Mouse (Mus musculus) T-helper 2 cell (primary cell): Measurements from ENCODE around the gene Ttc23.

Source experiments
- in situ Hi-C: fragments of 300-600 bp; cut with MboI, MseI; formaldehyde crosslinking; loops from one replicate; pipeline ENCODE4 v1.15.1; 2025; ENCODE audit warnings: high pct_unique_total_duplicates

Ttc23 gene

DNA sequence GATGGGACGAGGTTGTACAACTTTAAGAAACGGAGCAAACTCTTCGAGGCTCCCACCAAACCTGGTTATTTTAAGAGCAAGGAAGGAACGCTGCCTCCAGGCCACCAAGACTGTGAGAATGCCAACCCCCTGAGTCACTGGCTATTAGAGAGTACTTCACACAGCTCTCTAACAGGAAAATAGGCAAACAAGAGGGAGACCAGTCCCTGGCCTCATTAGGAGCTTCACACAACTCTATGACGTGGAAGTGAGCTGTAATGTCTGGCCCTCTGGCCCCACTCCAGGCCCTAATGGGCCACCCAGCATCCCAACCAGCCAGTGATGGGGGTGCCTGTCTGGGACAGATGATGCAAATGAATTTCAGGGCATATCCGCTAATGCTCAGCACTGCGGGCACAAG is 94.5 kb downstream of the Ttc23 start:
- in situ Hi-C loops = no loop called here

- in situ Hi-C loops = no loop called here
Observed at GRCm38 (mm10) chr7:67747731-67748305, 100.6 kb downstream of the Ttc23 start.

GRCm38 (mm10) chr7:67749441-67750239 is 102.4 kb downstream of the Ttc23 start:
- in situ Hi-C loops = no loop called here

- in situ Hi-C loops = no loop called here
Observed at GRCm38 (mm10) chr7:67754606-67755005, 107.4 kb downstream of the Ttc23 start.

GRCm38 (mm10) chr7:67755366-67755765 is 108.2 kb downstream of the Ttc23 start:
- in situ Hi-C loops = no loop called here

DNA sequence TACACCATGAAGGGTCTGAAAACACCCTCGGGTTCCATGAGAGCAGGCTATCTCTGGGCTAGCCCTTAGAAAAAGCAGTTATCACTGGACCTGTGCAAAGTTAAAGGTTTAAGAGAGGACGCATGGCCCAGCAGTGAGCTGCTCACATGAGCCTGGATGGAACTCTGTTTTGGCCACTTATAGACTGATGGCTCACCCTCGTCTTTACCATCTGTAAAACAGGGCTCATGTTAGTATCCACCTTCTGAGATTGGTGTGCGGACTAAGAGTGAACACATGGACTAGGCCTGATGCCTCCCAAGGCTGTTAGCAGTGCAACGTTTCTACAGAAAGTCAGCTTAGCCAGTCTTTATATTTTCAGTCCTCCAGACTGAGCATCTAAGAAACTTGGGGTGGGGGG is 109.4 kb downstream of the Ttc23 start:
- in situ Hi-C loops = no loop called here

GRCm38 (mm10) chr7:67758506-67758857 is 111.3 kb downstream of the Ttc23 start:
- in situ Hi-C loops = no loop called here

- in situ Hi-C loops = no loop called here
Observed at GRCm38 (mm10) chr7:67758858-67759628, 111.8 kb downstream of the Ttc23 start.

DNA sequence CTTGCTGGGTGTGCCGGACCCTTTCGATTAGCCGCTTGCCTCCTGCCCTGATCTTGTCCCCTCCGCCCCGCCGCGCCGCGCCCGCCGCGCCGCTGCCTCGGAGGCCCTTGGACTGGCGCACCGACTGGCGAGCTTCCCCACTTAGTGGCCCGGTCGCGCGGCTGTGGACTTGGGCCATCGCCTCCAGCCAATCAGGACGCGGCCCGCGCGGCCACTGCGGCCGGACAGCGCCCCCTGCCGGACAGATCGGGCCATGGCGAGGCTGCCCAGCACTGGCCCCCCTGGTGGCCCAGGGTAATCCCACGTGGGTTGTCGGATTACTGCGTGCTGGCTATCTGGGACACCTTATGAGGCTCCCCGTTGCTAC is 112.4 kb downstream of the Ttc23 start, which contains the start of gene Synm:
Gene Synm, minus strand, starts transcription at position 114 of the 367 bp plus-strand sequence.
- in situ Hi-C loops = no loop called here

- in situ Hi-C loops = no loop called here
Observed at GRCm38 (mm10) chr7:67763625-67764024, 116.4 kb downstream of the Ttc23 start.

GRCm38 (mm10) chr7:67768125-67768524 is 120.9 kb downstream of the Ttc23 start:
- in situ Hi-C loops = loop anchor here (5.0 kb wide), 1 partner anchor 91 kb away; no protein-coding TSS in a partner anchor

DNA sequence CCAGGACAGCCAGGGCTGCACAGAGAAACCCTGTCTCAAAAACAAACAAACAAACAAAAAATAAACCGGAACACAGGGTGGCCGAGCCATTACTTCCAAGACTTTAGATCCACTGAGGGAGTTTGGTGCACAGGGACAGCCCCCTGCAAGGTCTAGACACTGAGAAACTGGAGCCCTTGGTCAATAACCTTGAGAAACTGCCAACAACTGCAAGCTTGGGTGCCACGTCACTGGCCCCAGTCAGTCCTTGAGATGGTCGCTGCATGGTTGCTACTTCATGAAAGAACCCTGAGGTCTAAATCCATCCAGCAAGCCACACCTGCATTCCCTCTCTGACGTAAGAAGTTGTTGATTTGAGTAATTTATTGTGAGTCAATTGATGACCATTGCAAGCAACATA is 122.3 kb downstream of the Ttc23 start:
- in situ Hi-C loops = loop anchor here (5.0 kb wide), 1 partner anchor 92 kb away; no protein-coding TSS in a partner anchor

- in situ Hi-C loops = no loop called here
Observed at GRCm38 (mm10) chr7:67772231-67772630, 125.0 kb downstream of the Ttc23 start.

DNA sequence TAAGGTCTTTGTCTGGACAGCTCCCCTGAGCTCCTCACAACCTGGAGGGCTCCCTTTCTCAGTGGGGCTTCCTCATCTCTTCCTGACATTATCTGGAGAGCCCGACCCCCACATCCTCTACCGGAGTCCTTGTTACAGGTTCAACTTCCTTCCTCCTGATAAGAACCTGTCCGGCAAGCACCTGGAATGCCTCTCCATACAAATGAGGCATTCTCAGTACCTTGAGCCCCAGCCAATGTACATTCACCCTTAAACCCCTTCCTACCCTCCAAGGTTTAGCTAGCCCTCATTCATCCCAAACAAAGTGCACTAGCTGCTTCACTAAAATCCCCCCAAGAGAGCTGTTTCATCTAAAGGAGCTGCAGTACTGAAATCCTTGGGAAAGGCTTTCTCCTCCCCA is 128.4 kb downstream of the Ttc23 start:
- in situ Hi-C loops = loop anchor here (25.0 kb wide), 1 partner anchor 587 kb away; no protein-coding TSS in a partner anchor

GRCm38 (mm10) chr7:67776636-67777305 is 129.6 kb downstream of the Ttc23 start:
- in situ Hi-C loops = loop anchor here (25.0 kb wide), 1 partner anchor 586 kb away; no protein-coding TSS in a partner anchor

GRCm38 (mm10) chr7:67787861-67788260 is 140.7 kb downstream of the Ttc23 start:
- in situ Hi-C loops = loop anchor here (25.0 kb wide), 1 partner anchor 574 kb away; no protein-coding TSS in a partner anchor

- in situ Hi-C loops = loop anchor here (25.0 kb wide), 1 partner anchor 574 kb away; no protein-coding TSS in a partner anchor
Observed at GRCm38 (mm10) chr7:67788713-67789112, 141.5 kb downstream of the Ttc23 start.

DNA sequence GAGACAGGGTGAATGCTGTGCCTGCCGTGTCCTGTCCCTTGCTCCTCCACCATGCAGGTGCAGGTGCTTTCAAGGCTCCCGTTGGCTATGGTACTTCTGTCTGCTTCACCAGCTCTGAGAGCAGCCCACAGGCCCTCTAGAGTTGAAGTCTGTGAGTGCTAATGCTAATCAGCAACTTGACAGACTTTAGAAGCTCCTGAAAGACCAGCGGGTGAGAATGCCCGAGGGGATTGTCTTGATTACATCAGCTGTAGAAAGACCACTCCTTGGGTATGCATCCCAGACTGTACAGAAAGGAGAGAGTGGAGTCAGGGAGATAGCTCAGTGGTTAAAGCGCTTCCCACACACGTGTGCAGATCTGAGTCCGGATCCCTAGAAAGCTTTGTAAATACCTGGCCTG is 144.0 kb downstream of the Ttc23 start:
- in situ Hi-C loops = loop anchor here (25.0 kb wide), 1 partner anchor 571 kb away; no protein-coding TSS in a partner anchor

GRCm38 (mm10) chr7:67793449-67793848 is 146.2 kb downstream of the Ttc23 start:
- in situ Hi-C loops = loop anchor here (25.0 kb wide), 1 partner anchor 569 kb away; no protein-coding TSS in a partner anchor

DNA sequence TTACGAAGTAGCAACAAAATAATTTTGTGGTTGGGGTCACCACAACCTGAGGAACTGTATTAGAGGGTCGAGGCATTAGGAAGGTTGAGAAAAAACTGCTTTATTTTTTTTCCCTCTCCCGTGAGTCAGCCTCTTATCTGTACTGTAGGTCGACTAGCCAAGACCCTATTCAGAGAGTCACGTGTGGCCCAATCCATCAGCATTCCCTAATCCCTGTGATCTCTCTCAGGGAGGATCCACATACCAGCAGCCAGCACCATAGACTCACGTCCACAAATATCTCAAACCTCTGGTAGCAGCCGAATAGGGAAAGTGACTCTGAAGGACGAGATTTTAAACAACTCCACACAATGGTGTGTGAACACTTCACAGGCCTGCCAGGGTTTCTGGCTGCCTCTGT is 149.9 kb downstream of the Ttc23 start:
- in situ Hi-C loops = loop anchor here (25.0 kb wide), 1 partner anchor 565 kb away; no protein-coding TSS in a partner anchor

DNA sequence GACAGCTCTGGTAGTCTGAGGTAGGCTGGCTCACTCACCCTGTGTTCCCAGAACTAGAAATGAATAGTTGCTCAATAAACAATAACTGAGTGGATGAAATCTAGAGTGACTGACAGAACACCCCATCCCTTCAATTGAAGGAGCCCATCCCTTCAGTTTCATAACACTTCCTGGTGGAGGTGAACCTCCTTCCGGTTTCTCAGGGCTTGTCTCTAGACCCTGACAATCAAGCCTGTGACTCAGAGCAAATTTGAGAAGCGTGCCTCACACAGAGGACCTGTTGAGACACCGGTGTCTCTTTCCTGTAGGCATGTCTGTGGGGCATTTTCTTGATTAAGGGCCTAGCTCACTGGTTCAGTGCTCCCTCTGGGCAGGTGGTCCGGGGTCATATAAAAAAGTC is 151.3 kb downstream of the Ttc23 start:
- in situ Hi-C loops = loop anchor here (25.0 kb wide), 1 partner anchor 564 kb away; no protein-coding TSS in a partner anchor
